Mouse (Mus musculus) natural killer cell, adult 2 months (primary cell): ENCODE measurements at regions not wholly inside any gene's neighbourhood (a gene's known extent, or its start where the extent isn't known, plus 50 kb on each side); places are given as distances from the start of the nearest gene placed in this dataset.
"Not testable (repeated sequence)": the region's sequence is repeated elsewhere in the genome, so short reads cannot be mapped to it uniquely, and the experiment has no call there.

Source experiments
- DNase-seq, 2 experiments: peaks; one replicate each; pipeline ENCODE4 v3.0.0; 2022; ENCODE audit warnings: low spot score in 2 of 2

DNA sequence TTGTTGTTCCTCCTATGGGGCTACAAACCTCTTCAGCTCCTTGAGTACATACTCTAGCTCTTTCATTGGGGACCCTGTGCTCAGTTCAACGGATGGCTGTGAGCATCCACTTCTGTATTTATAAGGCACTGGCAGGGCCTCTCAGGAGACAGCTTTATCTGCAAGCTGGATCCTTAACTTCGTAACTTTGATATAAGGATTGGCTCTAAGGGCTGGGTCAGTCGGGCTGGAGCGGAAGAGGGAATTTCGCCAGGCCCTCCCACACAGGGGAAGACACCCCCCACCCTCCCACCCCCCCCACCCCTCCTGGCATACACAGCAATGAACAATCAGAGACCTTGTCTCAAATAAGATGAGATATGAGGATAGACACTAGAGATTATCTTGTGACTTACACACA is 304.3 kb upstream of the Chordc1 start:
- peak in 1 of 2 experiments; percentile 4 for DNase-seq

DNA sequence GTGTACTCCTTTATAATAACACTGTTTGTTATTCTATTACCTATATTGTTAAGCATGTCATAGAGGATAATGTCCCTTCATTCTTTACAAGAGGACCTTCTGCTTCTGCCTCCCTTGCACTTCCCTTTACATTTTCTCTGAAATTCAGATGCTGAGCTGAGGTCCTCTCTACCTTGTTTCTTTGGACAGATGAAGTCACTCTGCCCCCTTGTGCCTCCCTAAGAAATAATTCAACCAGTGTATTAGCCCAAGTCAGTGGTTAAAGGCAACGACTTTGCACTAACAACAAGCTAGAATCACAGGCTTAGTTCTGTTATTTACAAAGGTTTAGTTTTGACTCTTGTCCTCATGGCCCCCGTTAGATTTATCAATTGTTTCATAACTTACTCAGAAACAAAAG is 289.4 kb upstream of the Chordc1 start:
- DNase-seq, result no peak

DNA sequence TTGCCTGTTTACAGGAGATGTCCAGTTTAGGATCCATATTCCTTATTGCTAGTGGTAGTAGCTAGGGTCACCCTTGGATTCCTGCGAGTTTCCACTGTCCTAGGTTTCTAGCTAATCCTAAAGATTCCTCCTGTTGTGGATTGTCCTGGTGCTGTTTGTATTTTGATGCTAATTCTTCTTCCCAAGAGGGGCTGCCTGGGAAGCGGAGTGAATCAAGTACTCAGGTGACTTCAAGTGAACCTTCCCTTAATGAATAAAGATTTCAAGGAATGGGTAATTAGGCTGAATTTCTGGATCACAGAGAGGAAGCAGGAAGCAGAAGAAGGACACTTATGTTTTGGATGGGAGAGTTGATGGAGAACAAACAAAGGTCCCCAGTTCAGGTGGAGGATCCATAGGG is 250.6 kb upstream of the Chordc1 start:
- no peak for DNase-seq

DNA sequence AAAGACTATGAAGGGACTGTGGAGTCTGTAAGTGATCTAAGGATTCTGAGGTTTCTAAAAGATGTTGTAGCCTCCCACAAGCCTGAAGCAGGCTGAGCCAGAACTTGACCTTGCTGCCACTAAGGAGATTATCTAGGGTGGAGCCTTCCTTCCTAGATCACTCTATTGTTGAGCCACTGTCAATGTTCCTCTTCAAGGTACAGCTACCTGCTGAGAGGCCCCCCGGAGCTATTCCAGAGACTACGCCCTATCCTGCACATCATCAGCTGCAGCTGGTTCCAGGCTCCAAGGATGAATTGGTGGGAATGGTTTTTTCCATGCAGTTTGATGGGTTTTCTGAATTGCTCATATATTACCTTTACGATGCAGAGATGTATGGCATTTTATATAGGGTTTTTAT is 249.3 kb upstream of the Chordc1 start:
- DNase-seq, result not testable (repeated sequence)

DNA sequence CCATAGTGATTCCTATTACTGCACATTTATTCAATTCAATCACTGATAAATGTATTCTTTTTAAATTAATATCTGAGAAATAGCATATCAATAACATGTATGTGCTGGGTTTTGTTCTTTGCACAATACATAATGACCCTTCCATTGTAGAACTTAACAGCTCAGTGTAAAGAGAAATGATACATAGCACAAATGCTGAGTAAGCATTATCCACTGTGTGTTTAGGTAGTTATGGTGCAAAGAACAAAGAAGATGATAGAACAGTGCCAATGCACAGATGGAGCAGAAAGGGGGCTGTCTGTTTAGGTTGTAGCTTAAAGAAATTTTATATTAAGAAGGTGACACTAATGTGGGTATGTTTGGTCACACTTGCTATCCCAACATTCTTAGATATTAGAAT is 215.0 kb upstream of the Chordc1 start:
- DNase-seq, result no peak

DNA sequence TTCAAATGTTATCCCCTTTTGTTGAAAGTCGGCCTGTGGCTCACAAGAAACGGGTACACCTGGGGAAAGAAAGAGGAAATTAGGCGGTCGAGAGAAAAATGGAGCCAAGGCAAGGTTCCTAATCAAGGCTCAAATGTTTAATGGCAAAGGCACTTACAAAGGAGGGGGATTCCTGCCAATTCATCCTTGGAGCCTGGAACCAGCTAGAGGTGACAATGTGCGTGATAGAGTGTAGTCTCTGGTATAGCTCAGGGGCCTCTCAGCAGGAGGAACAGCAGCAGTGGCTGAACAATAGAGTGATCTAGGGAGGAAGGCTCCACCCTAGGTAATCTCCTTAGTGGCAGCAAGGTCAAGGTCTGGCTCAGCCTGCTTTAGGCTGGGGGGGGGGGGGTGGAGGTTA is 213.5 kb upstream of the Chordc1 start:
- not testable (repeated sequence) for DNase-seq

DNA sequence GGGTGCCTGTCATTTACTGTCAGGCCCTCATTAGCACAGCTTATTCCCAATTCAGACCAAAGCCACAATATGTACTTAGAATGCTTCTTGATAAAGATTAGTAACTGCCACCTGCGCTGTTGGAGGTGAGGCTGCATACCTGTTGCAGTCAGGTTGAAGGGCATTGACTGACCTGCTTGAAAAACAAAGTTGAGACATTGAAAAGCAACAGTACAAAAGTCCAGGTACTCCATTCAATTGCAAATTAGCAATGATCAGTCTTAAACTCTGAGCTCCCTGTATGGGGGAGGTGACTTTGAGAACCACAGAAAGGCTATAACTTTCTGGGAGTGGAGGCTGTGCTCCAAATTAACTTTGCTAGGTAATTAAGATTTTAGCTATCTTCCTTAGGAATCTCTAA is 212.8 kb upstream of the Chordc1 start:
- not testable (repeated sequence) for DNase-seq
